Comparison of ENCODE assay signal across 12 mouse cellular contexts in genomic region chr1:165192102-165192501, GRCm38 (mm10). TPM values are rescaled to one million over a fixed set of nuclear protein-coding genes. Genes with fewer than 3 reads are reported as not detected.
A peak's percentile ranks its signal among the peaks of the same experiment; 100 is the strongest.
DNase-seq lines count a peak whose midpoint lies in the region; ATAC-seq lines count a peak whose summit lies in the region.
"Had no signal": no experiment of that assay in that cellular context is flagged by ENCODE, and none has a peak within 500 bp of the region (broad histone marks: within the 10 kb centered on the region; RNA-seq: fewer than 3 reads in every experiment).

No protein-coding gene starts in this region.

- intact Hi-C loops in heart, postnatal 25 days (cut with DNase I), result no loop called here

- no peaks in the 10 kb centered on the region for H3K27me3 ChIP-seq in heart, embryonic 11.5 days (ENCODE audit: control insufficient read depth, insufficient read depth, low read length)
- no peaks in the 10 kb centered on the region for H3K27me3 ChIP-seq in limb, embryonic 13.5 days
- H3K27me3 ChIP-seq in limb, embryonic 10.5 days (ENCODE audit: low read depth, poor library complexity, severe bottlenecking), result no peaks in the 10 kb centered on the region
- H3K27me3 ChIP-seq: limb, embryonic 12.5 days had no signal

- no peak overlapping the region for H3K4me3 ChIP-seq in heart, embryonic 11.5 days (ENCODE audit: low read depth, low read length)
- no peak overlapping the region for H3K4me3 ChIP-seq in limb, embryonic 13.5 days
- no peak overlapping the region for H3K4me3 ChIP-seq in limb, embryonic 10.5 days
- H3K4me3 ChIP-seq: hindbrain, embryonic 15.5 days; limb, embryonic 12.5 days had no signal

- DNase-seq in heart, postnatal 25 days (ENCODE audit: low spot score), result no peak
- DNase-seq in limb, embryonic 10.5 days (ENCODE audit: low spot score), result no peak
- no peak for DNase-seq in adrenal gland, postnatal 14 days
- no peak for DNase-seq in adrenal gland, postnatal 10 days
- DNase-seq: layer of hippocampus, adult 9-11 months; lung, postnatal 4 days had no signal

- no peak for ATAC-seq in heart, embryonic 11.5 days (replicated peaks; ENCODE audit: insufficient number of reproducible peaks, low FRiP score, low TSS enrichment)
- ATAC-seq in limb, embryonic 13.5 days (ENCODE audit: low FRiP score, low read depth), result no peak
- peak; percentile 47 for ATAC-seq in common myeloid progenitor, adult 5-6 weeks (replicated peaks; ENCODE audit: low read depth, poor library complexity, severe bottlenecking)
- peak; percentile 26; the same call in 1 of the 2 replicates for ATAC-seq in megakaryocyte progenitor cell, adult 5-6 weeks (replicated peaks; ENCODE audit: poor library complexity)

- H3K36me3 ChIP-seq in heart, embryonic 11.5 days (ENCODE audit: control insufficient read depth, insufficient read depth, low read length), result no peaks in the 10 kb centered on the region
- H3K36me3 ChIP-seq in limb, embryonic 13.5 days, result peaks cover 4% of the 10 kb centered on the region; the same call in 1 of the 2 replicates
- H3K36me3 ChIP-seq in limb, embryonic 10.5 days, result no peaks in the 10 kb centered on the region
- H3K36me3 ChIP-seq: hindbrain, embryonic 15.5 days had no signal

- no peak overlapping the region for H3K9ac ChIP-seq in heart, embryonic 11.5 days (ENCODE audit: low read depth, low read length)
- H3K9ac ChIP-seq in limb, embryonic 13.5 days, result no peak overlapping the region
- H3K9ac ChIP-seq: hindbrain, embryonic 15.5 days; limb, embryonic 12.5 days had no signal

- H3K27ac ChIP-seq in heart, embryonic 11.5 days (ENCODE audit: low read depth, low read length), result peak overlapping the region; percentile 80
- no peak overlapping the region for H3K27ac ChIP-seq in limb, embryonic 13.5 days
- no peak overlapping the region for H3K27ac ChIP-seq in limb, embryonic 10.5 days
- H3K27ac ChIP-seq: hindbrain, embryonic 15.5 days had no signal

- H3K9me3 ChIP-seq in heart, embryonic 11.5 days (replicated peaks; ENCODE audit: control insufficient read depth, low read length), result no peaks in the 10 kb centered on the region
- no peaks in the 10 kb centered on the region for H3K9me3 ChIP-seq in limb, embryonic 13.5 days
- no peaks in the 10 kb centered on the region for H3K9me3 ChIP-seq in limb, embryonic 10.5 days (replicated peaks)
- H3K9me3 ChIP-seq: hindbrain, embryonic 15.5 days; limb, embryonic 12.5 days had no signal

- 73% methylated on average over 4 of the region's 4 CpGs for WGBS in heart, embryonic 11.5 days (ENCODE audit: insufficient replicate concordance)
- 71% methylated on average over 4 of the region's 4 CpGs for WGBS in limb, embryonic 13.5 days
- 81% methylated on average over 4 of the region's 4 CpGs for WGBS in limb, embryonic 10.5 days

- peak overlapping the region; percentile 86; the same call in 1 of the 2 replicates for H3K4me2 ChIP-seq in heart, embryonic 11.5 days
- peak overlapping the region; percentile 82 for H3K4me2 ChIP-seq in limb, embryonic 13.5 days (replicated peaks)

- H3K4me1 ChIP-seq in heart, embryonic 11.5 days (ENCODE audit: control insufficient read depth, insufficient read depth, low read length), result peaks cover 23% of the 10 kb centered on the region
- peaks cover 27% of the 10 kb centered on the region for H3K4me1 ChIP-seq in limb, embryonic 13.5 days
- peaks cover 18% of the 10 kb centered on the region for H3K4me1 ChIP-seq in limb, embryonic 10.5 days

RNA-seq across cellular contexts. Expression of gene Sft2d2, which starts 2.1 kb away (rescaled TPM):
- 21.9 and 29.3 TPM in 2 replicates for polyA plus RNA-seq in heart, embryonic 11.5 days (2014; fragmentation: Nextera tagmentation; extraction: Ambion mirVana)
- total RNA-seq in heart, postnatal 25 days (2021), result 10 to 100 TPM; 12.4 to 13.5 TPM
- 14.4 and 17.0 TPM in 2 replicates for polyA plus RNA-seq in limb, embryonic 13.5 days (2015; fragmentation: Nextera tagmentation; extraction: Ambion mirVana)
- polyA plus RNA-seq in limb, embryonic 10.5 days (2016; fragmentation: Nextera tagmentation; extraction: Ambion mirVana), result 9.4 and 13.1 TPM in 2 replicates
- total RNA-seq in common myeloid progenitor, adult 5-6 weeks (2017), result 30.9 and 31.8 TPM in 2 replicates
- total RNA-seq in megakaryocyte progenitor cell, adult 5-6 weeks (2015), result 22.2 and 26.2 TPM in 2 replicates
- total RNA-seq in megakaryocyte progenitor cell, adult 5-6 weeks (2017), result 24.7 and 25.7 TPM in 2 replicates
- total RNA-seq in adrenal gland, postnatal 14 days (2021), result 22.0 and 22.3 TPM in 2 replicates
- total RNA-seq in adrenal gland, postnatal 10 days (2021), result 10 to 100 TPM; 23.6 to 25.1 TPM

RNA-seq across cellular contexts. Expression of gene Tbx19, which starts 31.5 kb away (rescaled TPM):
- polyA plus RNA-seq in heart, embryonic 11.5 days (2014; fragmentation: Nextera tagmentation; extraction: Ambion mirVana), result not detected in 2 replicates
- not detected for total RNA-seq in heart, postnatal 25 days (2021)
- polyA plus RNA-seq in limb, embryonic 13.5 days (2015; fragmentation: Nextera tagmentation; extraction: Ambion mirVana), result not detected in 2 replicates
- not detected in 2 replicates for polyA plus RNA-seq in limb, embryonic 10.5 days (2016; fragmentation: Nextera tagmentation; extraction: Ambion mirVana)
- not detected in 2 replicates for total RNA-seq in common myeloid progenitor, adult 5-6 weeks (2017)
- not detected in 2 replicates for total RNA-seq in megakaryocyte progenitor cell, adult 5-6 weeks (2015)
- 0.12 TPM in 1 of 2 replicates, not detected in the other for total RNA-seq in megakaryocyte progenitor cell, adult 5-6 weeks (2017)
- total RNA-seq in adrenal gland, postnatal 14 days (2021), result not detected in 2 replicates
- not detected for total RNA-seq in adrenal gland, postnatal 10 days (2021)
- polyA plus RNA-seq: hindbrain, embryonic 15.5 days; limb, embryonic 12.5 days had no signal

RNA-seq across cellular contexts. Expression of gene Tiprl, which starts 44.7 kb away (rescaled TPM):
- 78.4 and 87.6 TPM in 2 replicates for polyA plus RNA-seq in heart, embryonic 11.5 days (2014; fragmentation: Nextera tagmentation; extraction: Ambion mirVana)
- total RNA-seq in heart, postnatal 25 days (2021), result 10 to 100 TPM; 33.9 to 38.4 TPM
- polyA plus RNA-seq in limb, embryonic 13.5 days (2015; fragmentation: Nextera tagmentation; extraction: Ambion mirVana), result 97.3 and 107 TPM in 2 replicates
- polyA plus RNA-seq in limb, embryonic 10.5 days (2016; fragmentation: Nextera tagmentation; extraction: Ambion mirVana), result 81.4 and 91.7 TPM in 2 replicates
- total RNA-seq in common myeloid progenitor, adult 5-6 weeks (2017), result 79.0 and 80.1 TPM in 2 replicates
- total RNA-seq in megakaryocyte progenitor cell, adult 5-6 weeks (2015), result 41.4 and 43.0 TPM in 2 replicates
- total RNA-seq in megakaryocyte progenitor cell, adult 5-6 weeks (2017), result 56.5 and 72.8 TPM in 2 replicates
- total RNA-seq in adrenal gland, postnatal 14 days (2021), result 50.1 and 51.3 TPM in 2 replicates
- total RNA-seq in adrenal gland, postnatal 10 days (2021), result 10 to 100 TPM; 51.6 to 61.5 TPM

Comparison
In these comparisons a context has a peak if more than half of its experiments do, and no peak if none do; other contexts are left out.
1. ATAC-seq: peak in common myeloid progenitor, adult 5-6 weeks (single experiment) and megakaryocyte progenitor cell, adult 5-6 weeks (single experiment); none in heart, embryonic 11.5 days (single experiment) and limb, embryonic 13.5 days (single experiment).